Mouse (Mus musculus): ENCODE results near the gene Btnl2.
A peak's percentile ranks its signal among the peaks of the same experiment; 100 is the strongest.

The Btnl2 gene

GRCm38 (mm10) chr17:34398711-34399393 is 44.2 kb downstream of the Btnl2 start, which contains the start of gene BC051142:
Gene BC051142, plus strand, starts transcription at chr17:34398820.
- DNase-seq (ENCODE audit: low spot score) = no peak

- no peak for DNase-seq (ENCODE audit: low spot score)
Observed at GRCm38 (mm10) chr17:34399394-34399715, 44.7 kb downstream of the Btnl2 start.

- peak; percentile 16 for DNase-seq (ENCODE audit: low spot score)
Observed at GRCm38 (mm10) chr17:34411117-34411516, 56.5 kb downstream of the Btnl2 start.
